Mouse (Mus musculus) intestine, embryonic 16.5 days (tissue): Measurements from ENCODE around the gene Glrx5. TPM values are rescaled to one million over a fixed set of nuclear protein-coding genes. Genes with fewer than 3 reads are reported as not detected.
A peak's percentile ranks its signal among the peaks of the same experiment; 100 is the strongest.

ENCODE experiments used
- ATAC-seq: fragments of 200-750 bp; cut with Nextera tagmentation; 2 replicates; pipeline ENCODE4 v1.8.0; 2017; ENCODE audit warnings: moderate TSS enrichment, moderate library complexity
- H3K27ac ChIP-seq: fragments of 300-500 bp; sonication (generic); 2 replicates; pipeline ENCODE4 v1.5.1; 2014; ENCODE audit warnings: mild to moderate bottlenecking, low read length
- H3K27me3 ChIP-seq: fragments of 300-500 bp; sonication (generic); replicated peaks from 2 replicates; pipeline ENCODE4 v1.6.1; 2014; ENCODE audit warnings: low read length, control low read depth, mixed read lengths; ENCODE audit not compliant: control insufficient read depth, insufficient read depth
- H3K36me3 ChIP-seq: fragments of 300-500 bp; sonication (generic); 2 replicates; pipeline ENCODE4 v1.6.1; 2014; ENCODE audit warnings: low read length, control low read depth; ENCODE audit not compliant: control insufficient read depth, insufficient read depth
- H3K4me1 ChIP-seq: fragments of 300-500 bp; sonication (generic); 2 replicates; pipeline ENCODE4 v1.6.1; 2014; ENCODE audit warnings: low read length, control low read depth, mixed read lengths; ENCODE audit not compliant: control insufficient read depth, insufficient read depth
- H3K4me2 ChIP-seq: fragments of 300-500 bp; sonication (generic); 2 replicates; pipeline ENCODE4 v1.6.1; 2014; ENCODE audit warnings: low read depth, low read length, control low read depth
- H3K4me3 ChIP-seq: fragments of 300-500 bp; sonication (generic); 2 replicates; pipeline ENCODE4 v1.5.1; 2014; ENCODE audit warnings: mild to moderate bottlenecking, low read length
- H3K9ac ChIP-seq: fragments of 300-500 bp; sonication (generic); 2 replicates; pipeline ENCODE4 v1.6.1; 2014; ENCODE audit warnings: low read depth, low read length
- H3K9me3 ChIP-seq: fragments of 300-500 bp; sonication (generic); 2 replicates; pipeline ENCODE4 v1.6.1; 2016; ENCODE audit warnings: low read length, control low read depth; ENCODE audit not compliant: control insufficient read depth
- WGBS: fragments of 180-500 bp; shearing (Covaris S2); extraction: QIAGEN DNeasy Blood & Tissue Kit; methylation state at CpG from one replicate; pipeline ENCODE4 v1.1.7; 2014; 5-methylcytosine and 5-hydroxymethylcytosine counted together
- polyA plus RNA-seq: library from polyadenylated mRNA; unstranded; fragments of >200 nt; fragmentation: Nextera tagmentation; extraction: Ambion mirVana; gene quantifications from 2 replicates; pipeline ENCODE4 v1.2.1, GENCODE M21; 2015

Gene Glrx5
- polyA plus RNA-seq, 1 experiment from 2014 or later: 199 TPM

GRCm38 (mm10) chr12:105038211-105038610 is 5.7 kb downstream of the Glrx5 start:
- Histone ChIP-seq H3K4me1 (peaks cover 46% of the 10 kb centered on the region), H3K9ac (no peak overlapping the region), H3K4me3 (no peak overlapping the region), H3K4me2 (peak overlapping the region; percentile 22; the same call in 1 of the 2 replicates), H3K9me3 (no peaks in the 10 kb centered on the region), H3K36me3 (no peaks in the 10 kb centered on the region; the same call in 1 of the 2 replicates), H3K27me3 (no peaks in the 10 kb centered on the region), H3K27ac (peak overlapping the region; percentile 53)
- 73% methylated on average over 11 of the region's 11 CpGs for WGBS
- ATAC-seq: no peak

GRCm38 (mm10) chr12:105038918-105039317 is 6.4 kb downstream of the Glrx5 start:
- Histone ChIP-seq H3K27ac (peak overlapping the region; percentile 53), H3K4me3 (no peak overlapping the region), H3K9me3 (no peaks in the 10 kb centered on the region), H3K4me1 (peaks cover 41% of the 10 kb centered on the region), H3K27me3 (no peaks in the 10 kb centered on the region), H3K36me3 (no peaks in the 10 kb centered on the region; the same call in 1 of the 2 replicates), H3K4me2 (0 out of 2 replicates have a peak overlapping the region, but pooled peaks have one; percentile 22), H3K9ac (no peak overlapping the region)
- peak; percentile 80 for ATAC-seq
- 48% methylated on average over 7 of the region's 7 CpGs for WGBS

GRCm38 (mm10) chr12:105039578-105040289 is 7.2 kb downstream of the Glrx5 start:
- 42% methylated on average over 12 of the region's 12 CpGs for WGBS
- peak; percentile 70 for ATAC-seq

GRCm38 (mm10) chr12:105040950-105041349 is 8.5 kb downstream of the Glrx5 start:
- 94% methylated on average over 7 of the region's 7 CpGs for WGBS
- no peaks in the 10 kb centered on the region for H3K9me3 ChIP-seq
- no peak overlapping the region for H3K4me2 ChIP-seq
- no peak overlapping the region for H3K9ac ChIP-seq
- peaks cover 29% of the 10 kb centered on the region for H3K4me1 ChIP-seq
- no peaks in the 10 kb centered on the region; the same call in 1 of the 2 replicates for H3K36me3 ChIP-seq
- H3K4me3 ChIP-seq: no peak overlapping the region
- no peak for ATAC-seq
- no peak overlapping the region for H3K27ac ChIP-seq
- no peaks in the 10 kb centered on the region for H3K27me3 ChIP-seq

More at GRCm38 (mm10) chr12:105039578-105040289, 7.2 kb downstream of the Glrx5 start:
- no peak overlapping the region for H3K4me2 ChIP-seq
- peak overlapping the region; percentile 6; the same call in 1 of the 2 replicates for H3K9ac ChIP-seq
- H3K9me3 ChIP-seq: no peaks in the 10 kb centered on the region
- H3K27me3 ChIP-seq: no peaks in the 10 kb centered on the region
- peak overlapping the region; percentile 67; the same call in 1 of the 2 replicates for H3K27ac ChIP-seq
- peaks cover 33% of the 10 kb centered on the region for H3K4me1 ChIP-seq
- H3K4me3 ChIP-seq: no peak overlapping the region
- H3K36me3 ChIP-seq: no peaks in the 10 kb centered on the region; the same call in 1 of the 2 replicates

- H3K9me3 ChIP-seq: no peaks in the 10 kb centered on the region
- no peaks in the 10 kb centered on the region; the same call in 1 of the 2 replicates for H3K36me3 ChIP-seq
- 90% methylated on average over 5 of the region's 5 CpGs for WGBS
- no peak for ATAC-seq
- H3K4me3 ChIP-seq: no peak overlapping the region
- H3K27me3 ChIP-seq: no peaks in the 10 kb centered on the region
- H3K4me1 ChIP-seq: peaks cover 21% of the 10 kb centered on the region
- H3K4me2 ChIP-seq: no peak overlapping the region
- H3K27ac ChIP-seq: no peak overlapping the region
- no peak overlapping the region for H3K9ac ChIP-seq
Measured at GRCm38 (mm10) chr12:105043081-105043480, 10.6 kb downstream of the Glrx5 start.

GRCm38 (mm10) chr12:105044775-105045174 is 12.3 kb downstream of the Glrx5 start:
- Histone ChIP-seq H3K9ac (no peak overlapping the region), H3K27me3 (no peaks in the 10 kb centered on the region), H3K36me3 (no peaks in the 10 kb centered on the region; the same call in 1 of the 2 replicates), H3K27ac (no peak overlapping the region), H3K4me3 (no peak overlapping the region), H3K4me2 (no peak overlapping the region), H3K4me1 (peaks cover 4% of the 10 kb centered on the region), H3K9me3 (no peaks in the 10 kb centered on the region)
- 88% methylated on average over 9 of the region's 9 CpGs for WGBS
- ATAC-seq: no peak

- 73% methylated on average over 17 of the region's 17 CpGs for WGBS
- no peak overlapping the region for H3K9ac ChIP-seq
- no peak overlapping the region for H3K27ac ChIP-seq
- H3K27me3 ChIP-seq: no peaks in the 10 kb centered on the region
- no peak overlapping the region for H3K4me2 ChIP-seq
- peak; percentile 31; the same call in 1 of the 2 replicates for ATAC-seq
- no peaks in the 10 kb centered on the region for H3K4me1 ChIP-seq
- H3K9me3 ChIP-seq: no peaks in the 10 kb centered on the region
- H3K36me3 ChIP-seq: no peaks in the 10 kb centered on the region
- no peak overlapping the region for H3K4me3 ChIP-seq
Measured at GRCm38 (mm10) chr12:105048301-105048863, 15.9 kb downstream of the Glrx5 start.

GRCm38 (mm10) chr12:105049813-105050212 is 17.3 kb downstream of the Glrx5 start:
- WGBS: 81% methylated on average over 12 of the region's 12 CpGs
- Histone ChIP-seq H3K9me3 (no peaks in the 10 kb centered on the region), H3K27me3 (no peaks in the 10 kb centered on the region), H3K9ac (no peak overlapping the region), H3K4me1 (no peaks in the 10 kb centered on the region), H3K4me2 (no peak overlapping the region), H3K4me3 (no peak overlapping the region), H3K36me3 (no peaks in the 10 kb centered on the region), H3K27ac (no peak overlapping the region)
- ATAC-seq: no peak

- no peaks in the 10 kb centered on the region for H3K9me3 ChIP-seq
- H3K27me3 ChIP-seq: no peaks in the 10 kb centered on the region
- no peak overlapping the region for H3K27ac ChIP-seq
- WGBS: 13% methylated on average over 4 of the region's 4 CpGs
- H3K36me3 ChIP-seq: no peaks in the 10 kb centered on the region
- no peak for ATAC-seq
- H3K4me2 ChIP-seq: no peak overlapping the region
- H3K4me3 ChIP-seq: no peak overlapping the region
- no peak overlapping the region for H3K9ac ChIP-seq
- no peaks in the 10 kb centered on the region for H3K4me1 ChIP-seq
Measured at GRCm38 (mm10) chr12:105050898-105051297, 18.4 kb downstream of the Glrx5 start.
